Mouse (Mus musculus): ENCODE data around the gene Grid2.

- TF ChIP-seq CTCF (IDR thresholded peaks at IDR 0.05; ENCODE audit: borderline replicate concordance, control insufficient read depth, extremely low read depth, insufficient read depth, low read length, poor library complexity) (no peak), POLR2A (IDR thresholded peaks at IDR 0.05; ENCODE audit: control insufficient read depth, extremely low read depth, insufficient read depth, low read length, poor library complexity) (no peak)
Observed at GRCm38 (mm10) chr6:64688181-64688944, 1432.7 kb downstream of the Grid2 start.
